Mouse (Mus musculus) kidney, postnatal 36 days (tissue): ENCODE measurements at regions not wholly inside any gene's neighbourhood (a gene's known extent, or its start where the extent isn't known, plus 50 kb on each side); places are given as distances from the start of the nearest gene placed in this dataset.

Experiments
- DNase-seq, 2 experiments: peaks; one replicate each; pipeline ENCODE4 v3.0.0; 2021 to 2022; ENCODE audit warnings: mixed read lengths in 2 of 2

GRCm38 (mm10) chr12:16185431-16185923, 368.8 kb upstream of the Trib2 start:
- DNase-seq: peak in 1 of 2 experiments; percentile 31

DNA sequence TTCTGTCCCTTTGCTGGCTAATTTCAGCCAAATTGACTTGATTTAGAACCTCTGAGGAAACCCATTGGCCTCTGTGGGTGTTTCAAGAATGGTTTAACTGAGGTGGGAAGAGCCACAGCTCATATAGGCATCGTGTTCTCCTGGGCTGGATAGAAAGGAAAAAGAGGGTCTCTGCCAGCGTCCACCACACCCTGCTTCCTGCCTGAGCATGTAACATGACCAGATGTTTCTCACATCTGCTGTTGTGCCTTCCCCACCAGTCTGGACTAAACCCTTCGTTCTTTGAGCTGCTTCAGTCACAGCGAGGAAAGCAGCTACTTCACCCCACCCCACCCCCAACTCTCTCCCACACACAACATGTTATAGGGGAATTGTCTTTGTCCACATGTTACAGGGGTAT, 366.3 kb upstream of the Trib2 start:
- no peak for DNase-seq

DNA sequence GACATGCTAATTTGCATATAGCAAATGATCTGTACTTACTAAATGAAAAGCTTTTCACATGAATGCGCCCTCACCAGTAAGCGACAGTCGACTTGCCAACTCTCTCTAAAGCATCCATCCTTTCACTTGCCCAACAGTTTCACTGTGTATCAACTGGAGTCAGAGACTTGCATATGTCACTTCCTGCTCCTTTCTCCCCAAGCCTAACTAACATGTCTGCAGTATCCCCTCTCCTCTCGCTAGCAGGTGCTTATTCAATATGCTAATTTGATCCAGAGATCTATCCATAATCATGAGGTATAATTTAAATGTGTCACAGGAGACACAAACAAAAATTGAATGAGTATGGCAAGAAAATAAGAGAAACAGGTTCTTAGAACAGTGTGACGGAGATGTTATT, 364.9 kb upstream of the Trib2 start:
- DNase-seq: no peak

DNA sequence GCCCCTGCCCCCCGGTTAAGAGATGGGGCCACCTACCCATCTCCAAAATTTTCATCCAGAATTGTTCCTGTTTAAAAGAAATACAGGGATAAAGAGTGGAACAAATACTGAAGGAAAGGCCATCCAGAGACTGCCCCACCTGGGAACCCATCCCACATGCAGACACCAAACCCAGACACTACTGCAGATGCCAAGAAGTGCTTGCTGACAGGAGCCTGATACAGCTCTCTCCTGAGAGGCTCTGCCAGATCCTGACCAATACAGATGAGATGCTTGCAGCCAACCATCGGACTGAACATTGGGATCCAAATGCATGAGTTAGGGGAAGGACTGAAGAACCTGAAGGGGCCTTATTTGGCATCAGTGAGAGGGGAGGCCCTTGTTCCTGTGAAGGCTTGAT, 363.2 kb upstream of the Trib2 start:
- no peak for DNase-seq

DNA sequence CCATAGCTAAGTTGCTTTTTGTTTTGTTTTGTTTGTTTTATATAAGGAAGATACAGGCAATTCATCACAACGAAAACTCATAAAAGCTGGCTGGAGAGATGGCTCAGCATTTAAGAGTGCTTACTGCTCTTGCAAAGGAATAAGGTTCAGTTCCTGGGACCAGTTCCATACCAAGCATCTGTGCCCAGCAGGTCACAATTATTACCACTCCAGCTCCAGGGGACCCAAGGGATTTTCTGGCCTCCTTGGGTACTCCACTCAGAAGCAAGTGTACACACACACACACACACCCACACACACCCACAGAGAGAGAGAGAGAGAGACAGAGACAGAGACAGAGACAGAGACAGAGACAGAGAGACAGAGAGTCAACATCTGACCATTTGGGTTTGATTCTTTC, 359.6 kb upstream of the Trib2 start:
- DNase-seq: no peak

DNA sequence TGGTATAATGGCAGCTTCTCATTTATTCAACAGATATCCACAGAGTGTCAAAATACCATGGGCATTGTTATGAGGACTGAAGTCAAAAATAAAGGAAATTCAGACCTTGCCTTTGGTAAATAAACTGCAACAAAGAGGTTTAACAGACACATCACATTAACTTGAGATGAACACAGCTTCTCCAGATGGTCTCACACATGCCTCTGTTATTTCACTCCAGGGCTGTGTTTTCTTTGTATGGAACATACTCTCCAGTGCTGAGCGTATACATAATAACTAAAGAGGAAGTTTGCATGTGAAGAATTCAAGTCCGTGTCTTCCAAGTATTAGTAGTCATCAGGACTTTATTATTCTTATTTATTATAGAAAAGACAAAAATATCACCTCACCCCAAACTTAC, 355.5 kb upstream of the Trib2 start:
- no peak for DNase-seq

- DNase-seq: no peak
Measured at GRCm38 (mm10) chr12:16171636-16172035, 354.9 kb upstream of the Trib2 start.

GRCm38 (mm10) chr12:16169781-16170535, 353.2 kb upstream of the Trib2 start:
- DNase-seq: no peak

- no peak for DNase-seq
Measured at GRCm38 (mm10) chr12:16167793-16168343, 351.1 kb upstream of the Trib2 start.

GRCm38 (mm10) chr12:16165126-16165525, 348.4 kb upstream of the Trib2 start:
- DNase-seq: no peak

DNA sequence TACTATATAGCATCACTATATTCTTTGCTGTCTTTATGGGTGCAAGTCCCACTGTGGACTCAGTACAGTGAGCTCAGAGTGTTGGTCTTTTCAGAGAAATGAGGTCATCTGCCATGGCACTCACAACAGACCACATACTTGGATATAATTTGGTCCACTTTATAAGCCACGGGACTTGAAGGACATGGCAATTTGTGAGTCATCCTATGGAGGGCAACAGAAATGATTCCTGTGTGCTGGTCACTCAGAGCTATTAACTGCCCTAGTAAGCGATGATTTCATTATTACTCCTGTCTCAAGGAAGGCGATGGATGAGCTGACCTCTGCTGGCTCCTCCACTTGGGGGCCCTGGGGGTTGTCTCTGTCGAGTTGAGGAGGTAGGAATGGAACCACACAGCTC, 345.2 kb upstream of the Trib2 start:
- DNase-seq: no peak

- peak; percentile 66 to 73 for DNase-seq
Measured at GRCm38 (mm10) chr12:16157896-16158295, 341.2 kb upstream of the Trib2 start.

DNA sequence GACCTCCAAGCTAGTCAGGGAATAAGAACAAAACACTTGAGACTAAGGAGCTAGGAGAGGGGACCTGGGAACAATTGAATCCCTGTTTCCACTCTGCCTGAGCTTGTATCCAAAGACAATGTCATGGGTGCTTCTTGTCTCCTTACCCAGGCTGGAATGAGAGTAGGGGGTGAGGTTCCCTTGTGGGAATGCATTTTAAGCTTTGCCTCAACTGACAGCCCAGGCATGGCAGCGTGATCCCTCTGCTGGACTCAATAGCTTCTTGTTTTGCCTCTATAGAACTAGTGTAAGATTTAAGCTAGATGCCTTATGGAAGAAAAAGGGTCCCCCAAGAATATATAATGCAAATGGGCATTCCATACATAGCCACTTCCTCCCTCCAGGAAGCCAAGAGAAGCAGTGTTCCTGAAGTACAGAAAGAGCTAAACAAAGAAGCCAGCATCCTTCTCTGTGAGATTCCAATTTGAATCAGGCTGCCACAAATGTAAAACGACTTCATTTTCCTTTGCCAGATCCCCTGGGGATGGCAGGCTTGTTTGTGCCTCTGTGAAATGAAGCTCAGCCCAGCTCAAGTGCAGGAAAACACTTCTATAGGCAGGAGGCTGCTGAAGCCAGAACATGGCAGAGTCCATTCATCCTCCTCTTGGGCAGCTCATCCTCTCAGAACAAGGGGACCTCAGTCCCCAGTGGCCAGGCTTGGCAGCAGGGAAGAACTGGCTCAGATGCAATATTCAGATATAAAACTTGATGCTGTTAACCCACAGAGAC, 339.3 kb upstream of the Trib2 start:
- no peak for DNase-seq

DNA sequence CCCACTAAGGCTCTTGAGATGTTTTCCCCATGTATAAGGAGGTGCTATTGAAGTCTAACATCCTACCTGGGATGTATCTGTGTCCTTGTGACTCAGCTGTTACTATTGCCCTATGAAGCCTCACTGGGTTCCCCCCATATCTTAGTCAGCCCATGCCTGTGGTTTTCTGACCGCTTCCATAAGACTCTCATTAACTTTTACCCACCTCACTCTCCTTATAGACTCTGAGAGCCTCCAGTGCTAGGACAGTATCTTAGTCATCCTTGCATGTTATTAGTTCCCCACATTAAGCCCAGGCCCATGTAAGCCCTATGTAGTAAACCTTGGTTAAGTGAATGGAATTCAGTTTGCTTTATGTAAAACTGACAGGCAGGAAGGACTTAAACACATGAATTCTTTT, 337.5 kb upstream of the Trib2 start:
- DNase-seq: no peak

GRCm38 (mm10) chr12:16152108-16152507, 335.4 kb upstream of the Trib2 start:
- no peak for DNase-seq

GRCm38 (mm10) chr12:16151170-16151702, 334.5 kb upstream of the Trib2 start:
- DNase-seq: peak; percentile 18 to 42

DNA sequence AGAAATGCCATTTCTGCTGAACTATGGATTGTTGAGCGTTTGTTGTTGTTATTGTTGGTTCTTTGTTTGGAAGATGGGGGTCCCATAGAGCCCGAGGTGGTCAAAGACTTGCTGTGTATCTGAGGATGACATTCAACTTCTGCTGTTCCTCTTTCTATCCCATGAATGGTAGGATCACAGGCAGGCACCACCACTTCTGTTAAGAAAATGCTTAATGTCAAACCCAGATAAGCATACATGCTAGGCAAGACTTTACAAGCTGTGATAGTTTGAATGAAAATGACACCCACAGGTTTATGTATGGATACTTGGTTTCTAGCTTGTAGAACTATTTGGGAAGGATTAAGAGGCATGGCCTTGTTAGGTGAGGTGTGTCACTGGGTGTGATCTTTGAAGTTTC, 330.2 kb upstream of the Trib2 start:
- DNase-seq: no peak

DNA sequence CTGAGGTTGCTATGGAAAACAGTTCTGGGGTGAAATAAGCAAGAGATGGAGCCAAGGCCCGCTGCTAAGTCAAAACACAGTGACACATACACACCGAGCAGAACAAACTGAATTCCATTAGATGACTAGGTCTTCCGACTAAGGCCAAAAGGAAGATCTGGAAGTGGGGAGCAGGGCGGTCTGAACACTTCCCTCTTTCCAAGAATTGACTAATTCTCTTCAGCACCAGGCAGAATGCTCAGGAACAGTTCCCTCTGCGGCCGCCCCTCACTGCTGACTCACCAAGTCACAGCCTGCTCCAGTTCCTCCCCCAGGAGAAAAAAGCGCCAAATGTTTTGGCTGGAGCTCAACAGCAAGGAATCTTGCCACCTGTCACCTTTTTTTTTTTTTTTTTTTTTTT, 328.9 kb upstream of the Trib2 start:
- no peak for DNase-seq

DNA sequence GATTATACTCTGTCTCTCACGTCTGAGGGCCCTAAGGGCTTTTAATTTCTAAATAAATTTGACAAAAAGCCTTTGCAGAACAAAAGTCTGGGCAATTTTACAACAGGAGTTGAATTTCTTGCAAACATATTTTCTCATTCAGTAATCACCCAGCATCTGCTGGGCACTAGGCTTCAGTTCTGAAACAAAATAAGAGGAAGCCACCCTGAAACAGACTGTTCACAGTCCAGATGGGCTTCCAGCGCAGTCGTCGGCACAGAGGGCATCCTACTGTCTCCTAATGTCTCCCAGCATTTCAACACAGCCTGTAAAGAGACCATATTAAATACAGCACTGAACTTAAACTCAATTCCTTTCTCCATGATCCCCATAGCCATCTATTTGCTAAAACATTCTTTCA, 324.5 kb upstream of the Trib2 start:
- DNase-seq: no peak

DNA sequence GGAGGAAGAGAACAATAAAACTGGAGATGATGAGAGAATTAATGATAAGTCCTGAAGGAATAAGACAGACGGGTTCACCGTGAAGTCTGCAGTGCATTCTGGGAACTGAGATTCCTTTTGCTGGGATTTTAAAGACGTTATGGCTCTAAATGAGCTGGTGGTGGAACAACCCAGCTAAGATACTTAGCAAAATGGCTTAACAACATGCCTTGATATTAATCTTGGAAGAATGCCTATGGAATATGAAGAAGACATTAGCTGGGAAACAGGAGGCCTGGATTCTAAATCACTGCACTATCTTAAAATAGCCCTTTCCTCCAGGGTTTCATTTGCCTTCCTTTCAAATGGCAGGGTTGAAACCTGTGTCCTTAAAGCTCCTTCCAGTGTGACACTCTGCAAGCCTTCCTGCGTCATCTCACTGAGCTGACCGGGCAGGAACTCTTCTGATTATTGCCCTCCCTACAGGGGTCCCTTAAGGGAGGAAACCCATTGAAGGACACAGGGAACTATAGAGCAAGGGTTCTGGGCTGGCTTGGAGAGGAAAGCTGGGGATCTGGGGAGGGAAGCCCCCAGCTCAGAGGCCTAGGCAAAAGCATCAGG, 323.9 kb upstream of the Trib2 start:
- DNase-seq: no peak

- no peak for DNase-seq
Measured at GRCm38 (mm10) chr12:16139152-16139551, 322.4 kb upstream of the Trib2 start.

DNA sequence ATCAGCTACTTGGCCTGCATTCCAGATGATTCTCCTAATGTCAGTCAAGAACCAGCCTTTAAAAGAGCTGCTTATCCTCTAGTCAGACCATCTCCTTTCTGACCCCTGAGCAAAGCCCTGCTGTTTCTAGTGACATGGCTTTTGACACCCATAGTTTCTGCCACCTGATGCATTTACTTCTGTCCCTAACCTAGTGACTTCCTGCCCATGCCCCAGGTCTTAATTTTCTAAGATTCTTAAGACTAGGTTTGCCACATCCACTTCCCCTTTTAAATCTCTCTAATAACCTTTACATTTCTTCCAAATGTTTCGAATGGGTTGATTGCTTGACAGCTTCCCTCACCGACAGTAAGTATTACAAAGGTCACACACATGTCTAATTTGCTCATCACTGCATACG, 321.1 kb upstream of the Trib2 start:
- DNase-seq: no peak

GRCm38 (mm10) chr12:16136214-16136671, 319.5 kb upstream of the Trib2 start:
- DNase-seq: no peak
